Mouse (Mus musculus): ENCODE measurements at regions not wholly inside any gene's neighbourhood (a gene's known extent, or its start where the extent isn't known, plus 50 kb on each side); places are given as distances from the start of the nearest gene placed in this dataset.

GRCm38 (mm10) chr7:83050833-83051497 lies 183.8 kb downstream of the Mex3b start:
- TF ChIP-seq POLR2A (IDR thresholded peaks at IDR 0.05; ENCODE audit: extremely low read depth, insufficient read depth, low read length) = no peak
- no peak for TF ChIP-seq CTCF (IDR thresholded peaks at IDR 0.05; ENCODE audit: low read depth, low read length)

Measured in liver, adult 2 months (tissue).